Mouse (Mus musculus): ENCODE measurements around the gene Shld2.
"Not testable (repeated sequence)": the region's sequence is repeated elsewhere in the genome, so short reads cannot be mapped to it uniquely, and the experiment has no call there.

The Shld2 gene

DNA sequence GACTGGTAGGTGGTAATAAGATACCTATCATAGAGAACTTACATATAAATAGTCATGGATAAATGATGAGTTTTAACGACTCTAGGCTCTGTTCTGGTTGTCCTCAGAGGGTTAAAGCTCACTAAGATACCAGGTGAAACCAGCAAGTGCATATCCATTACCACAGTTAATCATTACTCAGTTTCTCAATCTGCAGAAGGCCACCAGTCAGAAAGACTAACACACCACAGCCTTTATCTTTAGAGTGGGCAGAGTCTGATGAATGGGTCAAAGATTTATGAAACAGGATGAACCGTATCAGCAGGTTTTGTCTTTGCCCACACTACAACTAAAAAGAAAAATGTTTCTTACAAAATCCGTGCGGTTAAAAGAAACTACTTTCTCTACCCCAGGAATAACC is 35.1 kb downstream of the Shld2 start:
- peak; percentile 23 for DNase-seq

DNA sequence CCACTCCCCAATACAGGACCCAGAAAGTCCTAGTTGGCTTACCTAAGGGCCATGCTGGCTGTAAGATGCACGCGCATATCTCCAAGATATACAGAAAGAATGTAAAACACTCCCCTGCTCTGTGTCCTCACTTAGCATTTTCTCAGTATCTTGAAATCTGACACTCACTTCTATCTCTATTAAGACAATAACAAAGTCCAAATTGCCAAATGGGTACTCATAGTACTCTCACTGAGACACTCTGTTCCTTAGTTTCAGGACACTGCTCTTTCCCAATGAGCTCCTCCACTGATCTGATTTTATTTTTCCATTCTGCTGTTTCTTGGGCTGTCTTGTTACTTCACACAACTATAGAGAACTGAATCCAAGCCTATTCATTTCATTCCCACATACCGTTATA is 36.2 kb downstream of the Shld2 start:
- no peak for DNase-seq

DNA sequence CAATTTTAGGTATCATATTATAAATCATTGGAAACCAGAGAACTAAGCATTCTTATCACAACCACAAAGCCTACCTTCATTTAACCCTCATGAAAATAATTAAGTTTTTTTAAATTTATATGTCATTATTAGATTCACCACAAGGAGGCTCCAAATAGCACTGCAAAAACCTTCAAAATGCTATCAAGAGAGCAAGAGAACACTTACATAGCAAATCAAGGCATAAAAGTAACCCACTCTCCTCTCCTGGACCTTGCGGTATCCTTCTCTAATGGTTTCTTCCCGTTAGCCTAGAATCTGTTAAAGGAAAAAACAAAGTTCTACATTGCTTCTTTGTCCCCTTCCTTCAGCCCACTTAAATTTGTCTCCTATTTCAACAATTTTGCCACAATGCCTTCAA is 37.0 kb downstream of the Shld2 start:
- no peak for DNase-seq

DNA sequence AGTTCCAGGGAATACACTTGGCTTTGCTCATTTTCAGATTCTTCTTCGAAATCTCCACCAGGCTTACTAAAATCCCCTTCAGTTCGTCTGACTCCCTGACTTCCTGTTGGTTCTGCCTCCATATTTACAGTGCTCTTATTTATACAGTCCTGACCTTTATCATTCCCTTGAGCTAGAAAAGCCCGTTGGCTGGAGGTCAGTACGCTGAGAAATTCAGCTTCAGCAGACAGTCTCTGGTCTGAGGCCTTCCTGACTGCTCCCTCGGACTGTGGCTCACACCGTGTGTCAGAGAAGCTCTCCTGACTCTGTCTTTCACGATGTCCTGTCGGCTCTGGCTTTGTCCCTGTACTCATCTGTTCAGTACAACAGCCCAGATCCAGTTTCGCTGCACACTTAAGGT is 42.2 kb downstream of the Shld2 start:
- DNase-seq = peak; percentile 14

DNA sequence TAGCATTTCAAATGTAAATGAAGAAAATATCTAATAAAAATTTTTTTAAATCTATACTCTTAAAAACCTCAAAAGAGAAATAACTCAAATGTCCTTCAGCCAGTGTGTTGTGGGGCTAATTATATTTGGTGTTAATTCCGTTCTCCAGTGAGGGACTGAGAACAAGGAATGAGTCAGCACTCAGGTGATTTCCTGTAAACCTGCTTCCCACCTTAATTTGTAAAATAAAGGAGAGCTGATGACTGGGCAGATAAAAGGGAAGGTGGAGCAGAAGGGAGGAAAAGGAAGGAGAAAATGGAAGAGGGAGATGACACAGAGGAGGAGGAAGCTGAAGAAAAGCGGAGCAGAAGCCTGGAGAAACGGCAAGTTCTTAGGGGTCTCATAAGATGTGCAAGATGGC is 51.8 kb downstream of the Shld2 start:
- DNase-seq = not testable (repeated sequence)

DNA sequence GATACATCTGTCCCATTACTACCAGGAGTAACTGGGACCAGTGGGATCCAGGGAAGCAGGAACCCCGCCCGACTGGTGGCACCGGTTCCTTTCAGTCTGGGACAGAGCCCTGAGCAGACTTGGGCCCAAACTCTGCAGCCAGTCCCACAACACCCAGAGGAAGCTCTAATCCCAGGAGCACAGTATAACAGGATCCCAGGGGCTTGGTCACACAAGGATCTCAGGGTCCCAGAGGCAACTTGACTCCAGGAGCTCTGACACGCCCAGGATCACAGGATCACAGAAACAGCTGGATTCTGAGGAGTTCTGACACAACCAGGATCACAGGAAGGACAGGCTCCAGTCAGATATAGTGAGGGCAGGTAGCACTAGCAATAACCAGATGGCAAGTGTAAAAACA is 57.0 kb downstream of the Shld2 start:
- no peak for DNase-seq

DNA sequence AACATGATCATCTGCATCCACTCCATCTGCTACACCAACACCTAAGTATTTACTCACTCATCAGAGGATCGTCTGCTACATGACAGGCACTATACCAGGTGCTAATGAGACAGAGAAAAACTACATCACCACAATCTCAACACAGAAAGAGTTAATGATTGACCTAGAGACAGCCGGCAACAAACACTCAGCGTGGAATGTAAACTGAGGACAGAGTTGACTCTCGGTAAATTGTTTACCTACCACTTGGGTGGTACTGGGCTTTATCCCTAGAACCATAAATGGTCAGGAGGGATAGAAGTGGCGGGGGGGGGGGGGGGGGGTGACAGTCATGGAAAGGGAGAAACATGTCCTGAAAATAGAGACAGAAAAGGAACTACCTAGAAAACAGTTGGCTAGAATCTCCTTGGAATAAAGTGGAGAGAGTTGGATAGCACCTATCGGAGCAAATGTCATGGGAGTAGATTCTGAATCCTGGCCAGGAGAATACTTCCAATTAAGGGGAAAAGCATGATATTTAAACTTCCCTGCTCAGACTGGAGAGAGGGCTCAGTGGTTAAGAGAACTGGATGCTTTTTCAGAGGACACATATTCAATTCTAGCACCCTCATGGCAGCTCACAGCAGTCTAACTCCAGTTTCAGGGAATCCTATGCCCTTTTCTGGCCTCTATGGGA is 57.7 kb downstream of the Shld2 start:
- no peak for DNase-seq

DNA sequence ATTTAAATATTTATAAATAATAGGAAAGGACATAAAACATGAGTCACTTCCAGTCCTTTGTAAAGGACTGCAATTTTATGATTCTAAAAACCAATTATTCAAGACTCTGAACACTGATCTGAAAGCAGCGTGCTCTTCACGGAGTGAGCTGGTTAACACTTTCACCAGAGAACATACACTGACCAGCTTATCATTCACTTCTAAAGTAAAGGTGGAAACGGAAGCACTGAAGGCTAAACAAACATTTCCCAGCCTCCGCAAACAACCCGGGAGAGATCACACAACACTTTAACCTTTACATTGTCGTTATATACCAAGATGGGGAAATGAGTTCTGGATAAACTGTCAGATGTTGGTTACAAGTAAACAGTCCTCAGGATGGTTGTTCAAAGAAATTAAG is 69.6 kb downstream of the Shld2 start:
- no peak for DNase-seq

DNA sequence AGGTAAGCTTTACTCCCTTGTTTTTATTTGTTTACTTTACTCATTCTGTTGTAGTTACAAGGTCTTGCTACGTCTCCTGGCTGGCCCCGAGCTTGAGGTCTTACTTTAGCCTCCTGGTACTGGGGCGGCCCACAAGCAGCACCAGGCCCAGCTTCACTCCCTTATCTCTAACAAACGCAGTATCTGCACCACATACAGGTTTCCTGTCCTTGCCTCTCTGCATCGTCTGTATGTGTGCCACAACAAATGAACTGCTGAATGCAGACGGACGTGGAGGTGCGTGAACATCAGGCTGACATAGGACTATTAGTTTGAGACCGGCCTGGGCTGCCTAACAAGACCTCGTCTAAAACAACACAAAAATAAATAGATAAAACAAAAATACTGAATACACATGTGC is 70.0 kb downstream of the Shld2 start:
- no peak for DNase-seq

DNA sequence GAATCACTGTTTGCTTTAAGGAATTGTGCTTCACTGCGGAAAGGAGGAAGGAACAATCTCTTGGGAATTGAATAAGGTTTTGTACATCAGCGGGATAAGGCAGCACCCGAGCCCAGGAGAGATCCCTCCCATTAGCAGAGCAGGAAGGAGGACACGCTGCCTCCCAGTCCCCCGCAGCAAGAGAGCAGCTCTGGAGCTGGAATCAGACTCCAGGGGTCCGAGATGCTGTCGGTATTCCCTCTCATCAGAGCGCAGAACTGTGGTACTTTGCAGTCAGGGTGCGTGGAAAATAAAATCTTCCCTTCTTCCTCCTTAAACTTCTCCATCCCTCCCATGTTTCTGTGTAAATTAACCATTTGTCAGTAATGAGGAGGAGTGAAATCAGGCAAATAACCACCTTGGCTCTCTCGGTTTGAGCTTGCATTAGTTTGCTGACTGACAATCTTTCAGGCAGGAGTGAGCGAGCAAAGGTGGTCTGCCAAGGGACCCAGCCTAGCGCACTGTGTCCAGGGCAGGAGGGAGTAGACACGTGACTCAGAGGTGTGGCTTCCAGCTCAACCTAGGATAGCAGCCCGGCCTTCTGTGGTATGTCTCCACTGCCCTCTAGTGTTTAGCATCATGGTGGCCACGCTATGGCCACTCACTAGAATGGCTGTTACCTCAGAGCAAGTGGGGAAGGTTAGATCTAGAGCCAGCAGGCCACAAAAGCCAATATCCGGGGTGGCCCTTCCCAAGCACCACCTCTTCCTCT is 75.5 kb downstream of the Shld2 start:
- DNase-seq = peak; percentile 77

DNA sequence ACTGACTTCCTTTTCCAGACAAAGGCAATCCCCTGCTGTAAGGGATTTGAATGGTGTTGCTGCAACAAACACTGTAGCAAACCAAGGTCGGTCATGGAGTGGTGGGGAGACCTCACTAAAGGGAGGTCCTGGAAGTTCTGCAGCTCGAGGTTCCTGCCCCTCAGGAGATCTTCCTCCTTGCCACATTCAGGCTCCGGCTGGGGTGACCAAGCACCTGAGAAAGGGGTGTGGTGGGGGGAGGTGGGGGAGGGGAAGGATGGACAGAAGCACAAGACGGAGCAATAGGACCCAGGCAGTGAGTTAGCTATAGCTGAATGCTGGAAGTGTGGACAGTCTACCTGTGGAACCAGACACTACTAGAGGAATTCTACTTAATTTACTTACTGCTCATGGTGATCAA is 76.4 kb downstream of the Shld2 start:
- DNase-seq = no peak

DNA sequence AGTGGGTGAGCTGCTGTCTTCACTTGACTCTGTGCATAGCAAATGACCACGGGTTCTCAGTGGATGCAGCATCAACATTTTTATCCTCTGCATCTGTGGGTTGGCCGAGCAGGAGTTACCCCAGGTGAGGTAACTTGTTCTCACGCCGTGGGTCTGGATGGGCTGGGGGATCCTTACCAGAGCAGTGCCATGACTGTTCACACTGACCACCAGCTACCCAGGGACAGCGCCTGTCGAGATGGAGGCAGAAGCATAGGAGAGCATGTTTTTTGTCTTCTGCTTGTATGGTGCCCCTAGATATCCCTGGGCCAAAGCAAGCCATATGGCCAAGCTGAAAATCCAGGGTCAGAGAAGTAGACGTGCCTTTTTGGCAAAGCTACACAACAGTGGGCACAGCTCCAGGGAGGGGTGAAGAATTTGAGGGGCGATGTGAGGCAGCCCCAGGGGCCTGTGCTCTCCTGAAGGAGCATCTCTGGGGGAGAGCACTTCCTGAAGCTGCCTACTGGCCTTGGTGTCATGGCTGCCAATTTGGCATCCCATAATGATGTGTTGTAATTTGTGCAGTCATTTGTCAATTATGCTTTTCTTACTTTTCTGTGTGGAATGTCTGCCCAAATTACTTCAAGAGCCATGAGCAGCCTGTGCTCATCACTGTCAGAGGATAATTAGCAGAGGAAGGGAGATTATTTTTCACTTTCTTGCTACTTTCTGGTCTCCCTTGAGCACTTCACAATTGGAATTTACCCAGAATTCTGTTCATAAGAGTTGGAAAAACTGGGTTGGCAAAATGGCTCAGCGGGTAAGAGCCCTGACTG is 77.2 kb downstream of the Shld2 start:
- DNase-seq = no peak

DNA sequence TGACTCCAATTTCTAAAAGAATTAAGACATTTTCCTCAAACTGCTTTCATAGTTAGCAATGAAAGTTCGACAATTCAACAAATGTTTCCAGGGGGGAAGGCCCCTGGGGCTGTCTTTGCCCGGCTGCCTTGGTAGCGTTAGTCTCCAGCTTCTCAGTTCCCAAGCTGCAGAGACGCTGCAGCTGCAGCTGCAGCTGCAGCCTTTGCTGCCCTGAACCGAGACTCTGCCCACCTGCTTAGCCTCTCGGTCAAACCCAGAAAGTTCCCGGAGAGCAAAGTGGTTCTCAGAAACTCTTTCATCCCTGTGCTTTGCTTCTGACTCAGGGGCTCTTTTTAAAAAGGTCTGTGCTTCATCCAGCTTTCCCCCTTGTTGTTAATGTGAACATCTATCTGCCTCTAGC is 78.0 kb downstream of the Shld2 start:
- no peak for DNase-seq

DNA sequence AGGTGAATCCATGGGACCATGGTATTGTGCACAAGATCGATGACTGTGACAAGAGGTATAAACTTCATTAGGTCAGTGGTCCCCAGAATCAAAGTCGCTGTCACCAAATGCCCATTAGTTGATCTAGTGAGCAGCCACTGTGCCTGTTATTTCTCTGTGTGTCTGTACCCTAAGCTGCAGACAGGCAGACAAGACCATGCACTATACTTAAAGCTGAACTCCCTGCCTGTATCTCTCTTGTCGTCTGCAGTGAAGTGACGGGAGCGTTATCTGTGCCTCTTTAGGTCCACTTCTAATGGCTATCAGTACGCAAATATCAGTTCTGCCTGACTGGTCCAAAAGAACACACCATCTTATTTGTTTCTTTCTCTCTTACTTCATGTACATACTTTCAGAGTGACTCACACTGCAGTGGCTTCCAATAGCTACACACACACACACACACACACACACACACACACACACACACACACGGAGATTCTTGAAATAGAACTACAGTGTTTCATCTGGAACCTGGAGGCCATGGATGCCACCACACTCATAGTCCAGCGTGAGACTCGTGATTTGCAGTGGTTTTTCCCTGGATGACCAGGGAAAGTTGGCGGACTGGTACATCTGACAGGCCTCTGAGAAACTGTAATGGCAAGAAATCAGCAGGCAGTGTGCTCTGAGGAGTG is 81.3 kb downstream of the Shld2 start:
- DNase-seq = no peak

DNA sequence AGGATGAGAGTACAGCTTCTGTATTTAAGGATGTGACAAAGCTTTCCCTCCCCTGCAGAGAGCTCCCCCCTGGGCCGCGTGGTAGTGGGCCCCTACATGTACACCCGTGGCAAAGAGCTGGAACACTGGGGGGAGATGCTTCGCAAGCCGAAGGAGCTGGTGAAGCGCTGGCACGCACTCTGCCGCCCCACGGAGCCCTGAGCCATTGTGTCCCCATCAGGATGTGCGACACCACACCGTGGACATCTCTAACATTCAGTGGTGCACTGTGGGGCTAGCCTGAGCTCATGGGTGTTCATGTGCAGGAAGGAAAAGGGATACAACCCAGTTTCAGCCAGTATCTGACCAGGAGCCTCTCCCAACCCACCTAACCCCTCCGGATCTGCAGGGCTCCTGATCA is 82.3 kb downstream of the Shld2 start:
- DNase-seq = no peak

DNA sequence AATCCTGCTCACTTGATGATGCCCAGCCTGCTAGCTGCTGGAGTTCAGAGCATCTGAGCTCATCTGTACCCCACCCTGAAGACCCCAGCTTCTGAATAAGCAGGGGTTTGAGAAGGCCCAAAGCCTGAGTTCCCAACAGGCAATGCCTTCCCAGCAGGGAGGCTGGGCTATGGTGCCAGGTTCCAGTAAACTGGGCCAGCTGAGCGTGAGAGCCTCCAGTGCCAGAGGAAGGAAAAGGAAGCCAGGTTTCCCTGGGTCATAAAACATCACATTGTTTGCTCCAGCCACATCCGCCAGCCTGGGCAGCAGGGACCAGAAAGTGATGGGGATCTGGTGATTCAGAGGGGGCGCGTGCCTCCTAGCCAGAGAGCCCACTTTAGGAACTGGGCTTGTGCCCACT is 83.7 kb downstream of the Shld2 start:
- DNase-seq = no peak

DNA sequence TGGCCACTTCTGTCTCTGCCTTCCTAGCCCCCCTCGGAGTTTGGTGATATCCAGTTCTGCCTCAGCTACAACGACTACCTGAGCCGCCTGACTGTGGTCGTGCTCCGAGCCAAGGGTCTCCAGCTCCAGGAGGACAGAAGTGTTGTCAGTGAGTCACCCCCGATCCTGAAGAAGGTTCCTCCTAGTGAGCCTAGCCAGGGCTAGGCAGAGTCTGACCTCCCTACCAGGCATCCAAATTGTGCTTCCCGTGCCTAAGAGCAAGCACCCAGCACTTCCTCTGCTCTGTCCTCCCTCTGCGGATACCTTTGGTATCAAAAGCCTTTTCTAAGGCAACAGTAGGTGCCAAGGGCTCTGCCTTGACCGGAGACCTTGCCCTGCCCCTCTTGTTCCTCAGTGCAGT is 84.3 kb downstream of the Shld2 start:
- no peak for DNase-seq

DNA sequence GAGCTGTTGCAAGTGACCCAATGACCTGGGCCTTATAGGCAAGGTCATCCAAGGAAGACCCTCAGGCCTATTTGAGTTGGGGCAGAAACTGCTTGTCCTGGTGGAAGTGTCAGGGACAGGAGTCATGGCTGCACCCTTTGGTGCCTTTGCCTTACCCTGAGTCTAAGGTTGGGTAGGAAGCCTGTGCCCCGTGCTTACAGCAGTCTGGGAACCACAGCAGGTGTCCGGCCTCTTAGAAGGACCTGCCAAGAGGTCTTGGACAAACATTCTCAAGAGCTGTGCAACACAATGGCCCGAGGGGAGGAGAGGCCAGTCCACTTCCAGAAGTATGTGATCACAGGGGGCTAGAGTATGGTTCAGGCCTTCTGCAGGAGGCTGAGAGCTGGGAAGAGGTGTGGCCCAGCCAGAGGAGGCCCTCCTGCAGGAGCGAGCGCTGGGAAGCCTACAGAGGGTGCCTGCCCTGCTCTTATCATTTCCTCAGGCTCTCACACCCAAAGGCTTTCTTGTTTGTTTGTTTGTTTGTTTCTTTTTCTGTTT is 86.9 kb downstream of the Shld2 start:
- no peak for DNase-seq

DNA sequence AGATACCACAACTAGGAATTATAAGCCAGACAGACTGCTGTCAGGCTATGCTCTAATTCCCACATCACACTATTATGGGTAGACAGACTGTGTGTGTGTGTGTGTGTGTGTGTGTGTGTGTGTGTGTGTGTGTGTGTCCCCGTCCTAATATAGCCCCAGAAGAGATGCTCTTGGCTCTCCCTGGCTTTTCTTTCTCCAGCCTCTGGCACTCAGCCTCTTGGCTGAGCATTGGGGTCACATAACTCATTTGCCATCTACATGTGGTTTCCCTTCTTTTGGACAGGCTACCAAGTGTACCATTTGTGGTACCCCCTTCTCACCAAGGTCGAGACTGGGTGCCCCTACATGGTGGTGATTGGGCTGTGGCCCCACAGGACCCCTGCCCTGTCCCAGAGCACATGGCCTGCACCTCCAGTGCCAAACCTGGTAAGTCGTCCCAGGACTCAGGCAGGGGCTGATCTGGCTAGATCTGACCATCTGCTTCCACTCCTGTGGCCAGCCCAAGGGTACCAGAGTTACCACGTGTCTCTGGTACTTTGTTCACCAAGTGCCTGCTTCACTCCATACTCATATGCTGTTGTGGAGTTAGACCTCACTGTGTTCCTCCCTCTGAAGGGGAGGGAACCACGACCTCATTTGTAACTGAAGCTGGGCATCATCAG is 88.7 kb downstream of the Shld2 start:
- no peak for DNase-seq

DNA sequence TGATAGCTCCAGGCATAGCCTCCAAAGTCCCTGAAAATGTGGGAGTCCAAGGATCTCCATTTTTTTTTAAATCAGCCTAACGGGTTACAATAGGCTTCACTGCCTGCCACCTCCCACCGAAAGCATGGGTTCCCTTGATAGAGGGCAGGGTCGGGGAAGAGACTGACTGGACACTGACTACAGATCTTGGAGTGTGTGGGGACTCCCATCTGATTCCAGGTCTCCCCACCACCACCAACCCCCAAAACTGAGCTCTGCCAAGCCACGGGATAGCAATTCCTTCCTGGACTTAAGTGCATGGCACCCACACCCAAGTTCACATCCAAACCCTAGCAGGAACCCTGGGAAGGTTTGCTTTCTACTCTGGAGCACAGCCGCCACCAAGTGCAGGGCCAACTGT is 89.9 kb downstream of the Shld2 start:
- DNase-seq = no peak

DNA sequence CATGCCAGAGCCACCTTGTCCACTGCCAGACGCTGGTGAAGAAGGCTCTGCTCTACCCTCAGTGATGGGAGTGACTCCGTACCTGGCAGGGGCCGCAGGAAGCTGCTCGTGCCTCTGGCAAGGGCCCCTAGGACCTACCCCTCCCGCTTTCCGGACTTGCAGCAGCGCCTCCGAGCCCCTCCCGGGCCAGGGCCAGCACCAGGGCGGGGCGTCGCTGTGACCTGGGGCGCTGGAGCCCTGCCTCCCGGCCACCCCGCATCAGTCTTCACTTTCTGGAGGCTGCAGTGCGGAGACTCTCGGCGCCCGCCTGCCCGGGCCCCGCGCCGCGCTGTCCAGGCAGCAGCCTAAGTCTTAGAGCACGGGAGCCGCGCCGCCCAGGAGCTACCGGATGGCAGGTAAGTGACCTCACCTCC is 90.5 kb downstream of the Shld2 start:
- DNase-seq = no peak

DNA sequence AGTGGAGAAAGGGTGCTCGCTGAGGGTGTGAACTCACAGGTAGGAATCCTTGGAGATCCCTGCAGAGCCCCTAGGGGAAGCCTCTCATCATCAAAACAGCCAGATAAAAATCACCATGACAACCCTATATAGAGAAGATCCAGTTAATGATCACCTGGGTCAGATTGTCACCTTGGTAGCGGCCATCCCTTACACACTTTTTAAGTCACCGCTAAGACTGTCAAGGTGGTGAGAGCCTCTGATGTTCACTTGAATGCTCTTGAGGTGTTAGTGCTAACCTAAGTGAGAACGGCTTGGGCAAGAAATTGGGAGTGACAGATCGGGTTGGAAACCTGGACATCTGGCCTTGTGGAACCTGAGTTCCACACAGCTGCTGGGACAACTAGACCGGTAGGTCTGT is 91.0 kb downstream of the Shld2 start, which contains the start of gene Syt15:
Syt15 (plus strand) TSS at position 301 of the 400 bp plus-strand sequence.
- DNase-seq = no peak
